Mouse (Mus musculus) adipocyte (in vitro differentiated cells): ENCODE measurements around the gene Arl8a.
A peak's percentile ranks its signal among the peaks of the same experiment; 100 is the strongest.

Experiments used
- DNase-seq: peaks from one replicate; pipeline ENCODE4 v3.0.0-alpha.2; 2016; ENCODE audit warnings: low spot score

Gene Arl8a

DNA sequence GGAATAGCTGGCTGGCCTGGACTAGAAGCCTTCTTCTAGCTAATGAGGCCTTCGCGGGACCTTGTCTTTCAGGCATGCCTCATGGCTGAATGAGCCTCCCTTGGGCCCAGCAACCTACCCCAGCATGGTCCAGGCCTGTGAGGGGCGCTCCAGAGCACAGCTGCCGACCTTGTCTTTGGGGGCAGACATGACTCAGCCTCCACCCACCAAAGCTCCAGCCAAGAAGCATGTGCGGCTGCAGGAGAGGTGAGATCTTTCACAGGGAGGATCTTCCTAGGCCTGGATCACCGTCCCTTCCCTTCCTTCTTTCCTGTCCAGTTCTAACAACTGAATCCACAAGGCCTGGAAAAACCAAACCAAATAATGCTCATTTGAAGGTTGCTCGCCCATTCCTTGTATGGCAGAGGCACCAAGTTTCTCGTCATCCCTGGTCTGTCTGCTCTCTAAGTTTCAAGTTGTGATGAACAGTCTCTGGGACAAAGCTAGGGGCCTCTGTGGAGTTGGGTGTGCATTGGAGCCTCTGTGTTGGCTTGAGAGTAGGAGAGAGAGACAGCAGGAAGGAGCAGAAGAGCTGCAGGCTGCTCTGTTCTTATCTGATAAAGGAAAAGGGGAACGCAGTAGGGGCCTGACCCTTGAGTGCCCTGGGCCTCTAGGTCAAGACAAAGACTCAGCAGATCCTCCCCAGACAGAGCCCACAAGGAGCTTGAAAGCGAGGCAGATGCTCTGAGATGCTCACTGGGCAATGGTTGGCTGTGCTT lies 12.8 kb upstream of the Arl8a start:
- no peak for DNase-seq

DNA sequence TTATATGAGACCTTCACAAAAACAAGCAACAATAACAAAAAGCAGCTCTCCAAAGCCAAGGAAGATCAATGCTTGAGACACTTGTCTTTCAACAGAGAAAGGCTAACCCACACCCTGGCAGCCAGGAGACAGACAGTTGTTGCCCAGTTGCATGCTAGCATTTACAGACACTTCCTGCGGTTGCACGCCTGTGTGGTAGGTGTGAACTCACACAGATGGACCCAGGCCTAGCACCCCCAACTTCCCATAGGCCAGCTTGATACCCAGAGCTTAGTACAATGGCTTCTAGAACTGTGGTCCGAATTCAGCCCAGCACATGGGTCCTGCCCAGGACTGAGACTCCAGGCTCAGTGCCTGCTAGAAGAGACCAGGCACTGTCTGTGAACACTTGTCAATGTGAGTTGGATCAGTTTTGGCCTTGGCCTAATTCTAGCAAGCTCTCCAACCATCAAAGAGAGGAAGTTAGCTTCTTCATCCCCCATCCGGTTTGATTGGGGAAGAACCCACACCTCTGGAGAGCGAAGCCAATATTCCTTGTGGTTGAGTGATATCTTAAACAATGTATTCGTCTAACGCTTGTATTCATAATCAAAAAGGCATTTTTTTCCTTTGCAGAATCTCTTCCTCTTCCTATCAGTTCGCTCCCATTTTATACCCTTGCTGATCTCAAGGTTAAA lies 11.4 kb upstream of the Arl8a start:
- DNase-seq = no peak

DNA sequence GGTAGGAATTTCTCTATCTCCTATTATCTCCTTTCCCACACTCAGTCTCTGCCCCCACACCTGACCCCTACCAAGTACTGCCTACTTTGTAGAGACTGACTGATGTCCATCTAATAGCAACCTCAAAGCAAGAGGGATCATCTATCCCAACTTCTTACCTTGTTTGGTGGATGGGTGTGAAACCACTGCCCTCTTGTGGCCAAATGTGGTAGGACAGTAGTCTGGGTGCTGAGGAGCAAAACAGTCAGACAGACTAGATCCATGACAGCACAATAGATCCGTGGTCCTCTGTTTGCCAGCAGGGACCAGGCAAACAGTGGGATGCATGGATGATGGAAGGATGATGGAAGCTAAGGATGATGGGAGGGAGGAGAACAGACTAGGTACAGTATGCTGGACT lies 10.1 kb upstream of the Arl8a start:
- DNase-seq = peak; percentile 85

DNA sequence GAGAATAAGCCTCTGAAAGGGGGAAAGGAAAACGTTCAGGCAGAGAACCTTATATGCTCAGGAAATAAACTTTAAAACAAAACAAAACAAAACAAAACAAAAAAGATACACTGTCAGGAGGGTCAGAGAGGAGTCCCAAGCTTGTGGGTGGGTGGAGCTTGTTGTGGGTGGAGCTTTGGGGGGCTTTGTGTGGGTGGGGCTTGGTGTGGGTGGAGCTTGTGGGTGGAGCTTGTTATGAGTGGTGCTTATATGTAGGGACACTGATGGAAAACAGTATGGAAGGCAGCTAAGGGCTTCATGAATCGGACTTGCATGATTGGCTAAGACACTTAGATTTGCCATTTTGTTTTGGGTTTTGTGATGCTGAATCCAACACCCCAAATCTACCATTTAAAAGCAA lies 6.7 kb upstream of the Arl8a start:
- DNase-seq = no peak

DNA sequence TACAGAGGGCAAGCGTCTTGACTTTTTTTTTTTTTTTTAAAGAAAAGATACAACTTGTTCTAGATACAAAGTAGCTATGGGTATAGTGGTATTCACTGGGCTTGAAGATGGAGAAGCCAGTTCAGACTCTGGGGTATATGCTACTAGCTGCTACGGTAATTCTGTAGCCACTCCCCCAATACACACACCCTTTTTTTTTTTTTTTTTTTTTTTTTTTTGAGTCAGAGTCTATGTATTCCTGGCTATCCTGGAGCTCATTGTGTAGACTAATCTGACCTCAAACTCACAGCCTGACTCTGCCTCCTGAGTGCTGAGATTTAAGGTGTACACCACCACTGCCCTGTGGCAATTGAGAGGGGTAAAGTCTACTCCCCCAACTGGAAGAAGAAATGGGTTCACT lies 4.2 kb upstream of the Arl8a start:
- DNase-seq = no peak

DNA sequence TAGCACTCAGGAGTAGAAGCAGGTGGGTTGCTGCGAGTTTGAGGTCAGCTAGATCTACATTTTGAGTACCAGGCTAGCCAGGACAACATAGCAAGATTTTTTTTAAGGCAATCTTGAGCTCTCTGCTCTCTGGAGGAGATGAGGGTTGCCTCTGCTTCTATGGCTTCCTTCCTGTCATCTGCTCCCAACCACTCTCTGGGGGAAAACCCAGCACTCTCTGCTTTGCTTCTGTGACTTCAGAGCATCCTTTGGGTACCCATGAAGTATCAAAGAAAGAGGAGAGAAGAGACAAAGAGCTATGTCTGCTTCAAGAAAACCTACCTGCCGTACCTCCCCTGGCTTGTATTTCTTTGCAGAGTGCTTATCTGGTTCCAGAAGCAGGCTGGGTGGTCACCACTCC lies 2.7 kb upstream of the Arl8a start:
- DNase-seq = no peak

DNA sequence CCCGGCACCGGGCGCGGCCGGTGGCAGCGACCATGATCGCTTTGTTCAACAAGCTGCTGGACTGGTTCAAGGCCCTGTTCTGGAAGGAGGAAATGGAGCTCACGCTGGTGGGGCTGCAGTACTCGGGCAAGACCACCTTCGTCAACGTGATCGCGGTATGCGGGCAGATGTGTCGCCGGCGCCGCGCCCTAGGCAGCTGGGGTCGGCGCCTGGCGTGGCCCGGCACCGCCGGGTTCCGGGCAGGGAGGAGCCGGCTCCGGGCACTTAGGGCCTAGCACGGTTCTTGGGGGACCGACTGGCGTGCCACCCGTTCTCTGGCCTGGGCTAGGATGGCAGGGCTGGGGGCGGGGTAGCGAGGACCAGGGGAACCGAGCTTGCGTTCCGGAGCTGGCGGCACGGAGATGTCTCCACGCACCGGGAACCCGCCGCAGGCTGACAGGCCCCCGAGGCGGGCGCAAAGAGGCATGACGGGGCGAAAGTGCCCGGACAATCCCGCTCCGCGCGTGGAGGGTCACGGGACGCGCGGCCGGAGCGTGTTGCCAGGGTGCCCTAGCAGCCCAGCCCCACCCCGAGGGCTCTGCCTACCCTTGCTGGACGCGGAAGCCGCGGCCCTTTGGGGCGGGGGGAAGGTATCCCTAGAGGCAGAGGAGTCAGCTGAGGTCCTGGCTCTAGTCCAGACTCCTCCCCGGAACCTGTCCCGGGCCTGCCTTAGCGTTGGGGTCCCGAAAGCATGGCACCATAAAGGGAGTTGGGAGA lies 500 bp downstream of the Arl8a start:
- DNase-seq = peak; percentile 84

DNA sequence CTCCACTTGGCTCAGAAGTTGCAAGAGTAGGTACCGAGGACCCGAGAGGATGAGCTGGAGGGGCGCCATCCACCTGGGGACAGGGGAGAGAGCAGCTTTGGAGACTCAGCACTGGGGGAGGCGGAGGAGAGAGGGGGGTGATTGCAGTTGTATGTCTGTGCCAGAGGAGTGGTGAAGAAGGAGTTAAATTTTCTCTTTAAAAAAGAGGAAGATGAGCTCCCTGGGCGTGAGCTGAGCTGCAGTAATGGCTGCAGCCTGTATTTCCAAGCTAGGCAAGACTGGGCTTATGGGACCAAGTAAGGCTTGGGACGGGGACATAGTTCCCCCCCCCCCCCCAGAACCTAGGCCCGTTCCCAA lies 1.1 kb downstream of the Arl8a start:
- DNase-seq = no peak

DNA sequence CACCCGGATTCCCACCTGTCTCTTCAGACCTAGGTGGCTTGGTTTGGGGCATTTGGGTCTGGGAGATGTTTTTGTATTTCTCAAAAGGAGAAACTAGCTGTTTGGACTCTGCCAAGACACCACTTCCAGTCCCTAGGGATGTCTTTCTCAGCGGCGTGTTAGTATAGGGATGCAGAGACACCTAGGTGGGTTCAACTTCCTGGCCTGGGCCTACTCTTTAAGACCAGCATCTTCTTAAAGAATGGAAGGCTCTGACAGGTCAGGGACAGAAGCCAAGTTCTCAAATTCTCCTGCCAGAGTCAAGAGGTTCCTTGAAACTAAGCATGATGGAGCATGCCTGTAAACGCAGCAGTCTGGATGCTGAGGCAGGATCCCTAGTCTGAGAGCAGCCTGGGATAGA lies 1.9 kb downstream of the Arl8a start:
- no peak for DNase-seq

DNA sequence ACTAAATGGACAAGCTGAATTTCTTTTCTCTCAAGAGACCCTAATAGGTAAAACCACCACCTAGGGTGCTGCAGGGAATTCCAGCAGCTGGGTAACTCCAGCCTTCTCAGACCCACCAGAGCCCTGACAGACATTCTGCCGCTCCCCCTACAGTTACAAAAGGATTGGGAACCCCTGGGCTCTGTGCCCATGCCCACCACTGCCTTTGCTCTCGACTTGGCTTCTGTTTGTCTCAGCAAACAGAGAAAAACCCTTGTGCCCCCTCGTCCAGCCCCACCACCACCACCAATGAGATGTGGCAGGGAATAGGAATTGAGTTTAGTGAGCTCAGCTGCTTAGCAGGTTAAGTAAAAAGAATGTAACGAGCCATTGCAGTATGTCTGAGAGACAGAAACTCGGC lies 2.4 kb downstream of the Arl8a start:
- DNase-seq = no peak

DNA sequence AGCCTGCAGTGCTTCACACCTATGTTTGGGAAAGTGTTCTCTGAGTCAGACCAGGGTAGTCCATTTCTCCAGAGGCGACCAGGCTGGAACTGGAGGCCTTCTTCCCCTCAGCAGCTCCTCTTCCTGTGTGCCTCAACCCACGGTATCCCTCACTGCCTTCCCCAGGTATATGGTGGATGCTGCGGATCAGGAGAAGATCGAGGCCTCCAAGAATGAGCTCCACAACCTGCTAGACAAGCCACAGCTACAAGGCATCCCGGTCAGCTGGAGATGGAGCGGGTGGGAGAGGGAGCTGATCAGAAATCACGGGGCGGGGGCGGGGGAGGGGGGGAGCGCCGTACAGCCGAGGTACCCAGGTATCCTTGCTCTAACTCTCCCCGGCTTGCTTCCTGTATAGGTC lies 7.4 kb downstream of the Arl8a start:
- no peak for DNase-seq

DNA sequence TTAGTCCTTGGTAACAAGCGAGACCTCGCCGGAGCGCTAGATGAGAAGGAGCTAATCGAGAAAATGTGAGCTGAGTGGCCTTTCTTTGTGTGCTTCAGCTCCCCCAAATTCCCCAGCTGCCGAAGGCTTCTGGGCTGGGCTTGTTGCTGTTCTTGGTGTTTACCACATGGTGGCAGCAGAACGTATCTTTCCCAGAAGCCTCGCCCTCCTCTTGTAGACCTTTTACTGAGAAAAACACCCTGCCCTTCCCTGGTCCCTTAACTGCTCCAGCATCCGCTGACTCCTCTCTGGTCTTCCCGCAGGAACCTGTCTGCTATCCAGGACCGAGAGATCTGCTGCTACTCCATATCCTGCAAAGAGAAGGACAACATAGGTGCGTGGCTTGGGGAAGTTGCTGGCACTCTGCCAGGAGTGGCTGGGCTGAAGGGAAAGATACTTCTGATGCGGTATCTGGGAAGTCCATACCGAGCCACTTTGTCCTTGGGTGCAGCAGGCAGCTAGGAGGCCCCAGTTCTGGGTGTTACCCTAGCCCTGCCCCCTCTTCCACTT lies 7.9 kb downstream of the Arl8a start:
- peak; percentile 80 for DNase-seq

DNA sequence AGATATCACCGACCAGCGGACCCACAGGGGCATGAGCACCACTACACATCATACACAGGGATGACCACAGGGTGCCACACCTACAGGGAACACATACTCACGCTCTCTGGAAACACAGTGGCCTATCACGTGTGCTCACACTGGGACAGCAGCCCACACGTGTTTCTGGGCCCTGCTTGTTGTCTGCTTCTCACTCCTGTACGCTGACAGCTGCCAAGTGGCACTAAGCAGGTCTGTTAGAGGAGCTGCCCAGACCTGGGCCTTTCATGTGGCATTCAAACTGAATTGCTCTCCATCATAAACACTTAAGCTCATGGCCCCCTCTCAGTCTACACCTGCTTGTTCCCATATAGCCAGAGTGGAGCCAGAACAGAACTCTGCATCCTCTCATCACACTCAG lies 9.7 kb downstream of the Arl8a start:
- no peak for DNase-seq

DNA sequence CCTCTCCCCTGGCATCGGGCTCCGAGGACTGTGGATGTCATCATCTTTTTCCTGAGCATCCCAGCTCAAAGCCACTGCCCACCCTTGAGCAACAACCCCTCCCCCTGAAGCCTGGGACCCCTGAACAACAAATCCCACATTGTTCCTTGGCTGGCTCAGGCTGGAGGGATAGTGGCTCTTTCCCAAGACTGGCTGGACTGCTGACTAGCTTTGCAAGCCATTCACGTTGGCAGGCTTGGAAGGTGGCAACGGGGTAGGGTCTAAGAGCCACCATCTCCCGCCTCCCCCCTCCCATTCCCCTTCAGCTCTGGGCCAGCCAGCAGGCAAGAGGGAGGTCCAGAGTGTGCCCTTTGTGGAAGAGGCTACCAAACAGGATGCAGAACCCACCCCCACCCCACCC lies 12.0 kb downstream of the Arl8a start:
- no peak for DNase-seq

DNA sequence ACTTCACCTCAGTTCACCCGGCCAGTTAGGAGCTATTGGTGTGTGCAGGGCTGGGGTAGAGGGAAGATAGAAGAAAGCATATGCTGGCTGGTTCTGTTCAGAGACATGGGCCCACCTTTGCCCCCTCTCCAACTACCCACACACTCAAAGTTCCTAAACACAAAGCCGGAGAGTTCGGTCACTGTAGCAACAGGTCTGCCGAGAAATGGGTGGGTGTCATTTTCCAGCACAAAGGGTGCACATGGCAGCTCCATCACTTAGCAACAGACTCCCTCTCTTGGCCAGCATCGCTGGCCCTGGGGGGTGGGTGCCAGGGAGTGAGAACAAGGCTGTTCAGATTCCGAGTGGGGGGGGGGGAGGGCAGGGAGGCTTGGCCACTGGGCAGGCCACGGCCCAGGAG lies 12.4 kb downstream of the Arl8a start:
- DNase-seq = no peak

DNA sequence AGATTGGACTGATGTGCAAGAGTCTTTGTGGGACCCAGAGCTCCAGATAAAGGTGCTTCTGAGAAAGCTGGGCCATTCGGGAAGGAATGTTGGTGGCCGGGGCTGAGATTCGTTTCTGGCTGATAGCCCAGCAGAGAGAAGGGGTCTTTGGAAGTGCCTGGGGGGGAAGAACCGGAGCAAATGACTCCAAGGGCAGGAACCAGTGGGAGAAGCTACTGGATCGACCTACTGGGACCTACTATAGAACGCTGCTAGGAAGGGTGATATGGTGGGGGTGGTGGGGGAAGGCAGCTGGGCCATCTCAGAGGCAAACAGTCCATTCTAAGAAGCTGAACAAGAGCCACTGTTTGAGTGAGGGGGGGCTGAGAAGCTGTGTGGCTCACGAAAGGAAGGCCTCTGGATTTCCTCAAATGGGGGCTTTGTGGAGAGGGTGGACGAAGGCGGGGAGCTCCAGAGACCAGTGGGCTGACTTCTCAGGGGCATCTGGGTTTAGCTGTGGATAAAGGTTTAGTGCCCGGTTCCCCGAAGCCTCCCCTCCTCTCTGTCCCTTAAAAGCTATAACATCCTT lies 13.0 kb downstream of the Arl8a start:
- no peak for DNase-seq

DNA sequence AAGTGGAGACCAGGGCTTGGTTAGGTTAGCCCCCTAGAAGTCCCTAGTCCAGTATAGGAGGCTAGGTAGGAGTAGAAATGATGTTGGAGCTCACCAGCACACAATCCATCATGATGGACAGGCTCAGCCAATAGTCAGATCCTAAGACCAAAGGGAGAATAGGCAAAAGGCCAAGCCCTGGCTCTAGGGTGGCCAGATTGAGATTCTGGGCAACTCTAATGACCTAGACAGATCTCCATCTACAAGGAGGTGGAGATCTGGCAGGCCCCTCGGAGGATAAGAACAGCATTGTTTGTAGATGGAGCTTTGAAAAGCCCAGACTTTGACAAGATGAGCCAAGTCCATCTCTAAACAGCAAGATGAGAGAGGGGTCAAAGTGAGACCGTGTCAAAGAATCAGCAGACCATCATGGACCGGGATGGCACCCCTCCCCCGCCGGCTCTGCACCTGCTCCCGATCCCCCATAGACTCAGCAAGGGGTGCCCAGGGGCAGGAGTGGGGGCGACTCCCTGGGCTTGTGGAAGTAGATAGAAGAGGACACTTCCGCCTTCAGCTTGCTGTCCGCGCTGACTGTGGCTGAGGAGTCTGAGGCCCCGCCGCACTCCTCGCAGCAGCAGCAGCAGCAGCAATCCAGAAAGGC lies 13.9 kb downstream of the Arl8a start:
- DNase-seq = no peak

DNA sequence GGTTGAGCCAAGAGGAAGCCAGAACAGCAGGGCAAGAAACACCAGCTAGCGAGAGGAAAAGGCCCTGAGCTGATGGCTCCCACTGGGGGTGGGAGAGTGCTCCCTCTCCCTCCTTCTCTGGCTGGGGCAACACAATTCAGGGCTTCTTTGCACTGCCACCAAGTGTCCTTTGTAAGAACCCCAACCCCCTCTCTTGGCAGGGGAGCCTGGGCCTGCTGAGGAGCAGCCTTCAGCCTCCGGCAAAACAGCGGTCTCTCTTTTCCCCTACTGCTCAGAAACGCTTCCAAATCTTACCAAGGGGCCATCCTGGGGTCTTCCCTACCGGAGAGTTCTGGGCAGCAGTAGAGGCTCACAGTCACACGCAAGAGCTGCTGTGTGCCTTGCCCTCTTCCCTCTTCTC lies 16.1 kb downstream of the Arl8a start:
- no peak for DNase-seq

DNA sequence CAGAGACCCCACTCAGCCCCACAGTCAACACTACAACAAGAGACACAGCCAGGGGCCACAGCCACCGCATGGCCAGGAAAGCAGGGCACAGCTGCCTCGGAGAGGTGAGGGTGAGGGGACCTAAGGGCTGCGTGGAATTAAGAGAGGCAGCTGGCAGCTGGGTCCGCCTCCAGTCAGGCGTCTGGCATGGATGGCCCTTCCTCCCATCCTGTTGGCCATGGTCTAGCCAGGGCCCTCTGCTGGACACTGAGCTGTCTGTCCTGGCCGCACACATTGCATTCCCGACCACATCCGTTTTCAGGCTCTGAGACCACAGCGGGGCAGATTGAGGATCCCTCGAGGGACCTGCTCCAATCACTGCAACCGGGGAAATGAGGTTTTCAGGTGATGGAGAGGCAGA lies 20.8 kb downstream of the Arl8a start, which contains the start of gene Gpr37l1:
TSS of gene Gpr37l1 (minus strand) at position 247 of the 400 bp plus-strand sequence.
- no peak for DNase-seq

DNA sequence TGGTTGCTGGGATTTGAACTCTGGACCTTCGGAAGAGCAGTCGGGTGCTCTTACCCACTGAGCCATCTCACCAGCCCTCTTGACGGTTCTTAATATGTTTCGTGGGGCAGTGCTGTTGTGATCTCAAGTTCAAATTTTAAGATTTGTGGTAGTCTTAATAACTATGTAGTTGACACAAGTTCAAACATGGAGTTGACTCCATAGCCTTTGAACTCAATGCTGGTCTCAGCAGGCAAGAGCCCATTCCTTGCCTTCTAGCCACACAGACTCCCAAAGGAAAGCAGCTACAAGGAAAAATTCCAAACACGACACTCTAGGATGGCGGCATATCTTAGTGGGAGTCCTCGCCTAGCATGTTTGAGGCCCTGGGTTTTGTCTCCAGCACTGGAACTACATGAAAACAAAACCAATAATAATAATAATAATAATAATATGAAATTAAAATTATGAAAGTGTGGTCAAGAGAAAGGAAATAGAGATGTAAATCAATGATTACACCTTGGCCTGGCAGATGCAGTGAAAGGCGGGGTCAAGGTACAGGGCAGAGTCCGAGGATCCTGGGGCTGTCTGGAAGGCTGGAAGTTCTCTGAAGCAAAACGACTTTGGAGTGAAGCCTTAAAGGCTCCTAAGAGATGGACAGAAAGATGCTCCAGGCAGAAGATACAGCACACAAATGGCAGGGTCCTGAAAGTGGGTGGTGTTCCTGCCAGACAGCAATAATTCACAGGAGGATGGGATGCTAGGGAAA lies 22.0 kb downstream of the Arl8a start:
- DNase-seq = no peak

DNA sequence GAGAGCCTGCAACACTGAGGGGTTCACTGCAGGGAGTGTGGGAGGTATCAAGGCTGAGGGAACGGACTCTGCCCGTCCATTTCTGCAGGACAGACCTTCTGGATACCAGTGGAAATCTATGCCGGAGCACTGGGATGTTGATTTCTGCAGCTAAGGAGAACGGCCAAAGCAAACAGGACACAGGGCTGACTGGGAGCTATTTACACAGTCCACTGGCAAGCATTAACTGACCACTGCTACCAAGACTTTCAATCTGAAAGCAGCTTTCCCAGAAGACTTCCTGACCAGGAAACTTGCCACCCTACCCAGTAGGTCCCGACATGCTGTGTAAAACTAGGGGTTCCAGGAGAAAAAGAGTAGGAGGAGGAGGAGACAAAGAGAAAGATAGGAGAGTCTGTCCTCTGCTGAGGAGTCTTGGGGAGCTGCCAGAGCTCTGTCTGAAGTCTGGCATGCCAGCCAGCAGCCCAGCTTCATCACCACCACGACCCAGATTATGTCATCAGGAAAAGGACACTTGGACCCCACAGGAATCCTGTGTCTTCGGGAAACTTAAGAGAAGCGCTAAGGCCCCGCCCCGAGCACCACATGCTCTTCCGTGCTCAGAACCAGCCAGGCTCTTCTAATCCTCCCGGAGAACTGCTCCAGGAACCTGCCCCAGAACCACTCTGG lies 23.1 kb downstream of the Arl8a start:
- peak; percentile 59 for DNase-seq
